Mouse (Mus musculus) small intestine, adult 2 months (tissue): ENCODE measurements around the gene Ptprm. TPM values are rescaled to one million over a fixed set of nuclear protein-coding genes. Genes with fewer than 3 reads are reported as not detected.

ENCODE experiments used
- H3K27ac ChIP-seq: fragments of 200-500 bp; 2 replicates; pipeline ENCODE4 v1.5.1; 2012; ENCODE audit warnings: low read depth, low read length, control low read depth, inconsistent platforms; ENCODE audit not compliant: insufficient read depth
- H3K27me3 ChIP-seq: fragments of 200-500 bp; 2 replicates; pipeline ENCODE4 v1.6.1; 2012; ENCODE audit warnings: mild to moderate bottlenecking, moderate library complexity, low read length, inconsistent platforms; ENCODE audit not compliant: control insufficient read depth, insufficient read depth
- H3K36me3 ChIP-seq: fragments of 200-500 bp; 2 replicates; pipeline ENCODE4 v1.6.1; 2012; ENCODE audit warnings: mild to moderate bottlenecking, low read length, control low read depth, inconsistent platforms; ENCODE audit not compliant: control insufficient read depth, insufficient read depth
- H3K4me1 ChIP-seq: fragments of 200-500 bp; 2 replicates; pipeline ENCODE4 v1.6.1; 2012; ENCODE audit warnings: low read length, inconsistent platforms, mixed read lengths; ENCODE audit not compliant: control insufficient read depth, insufficient read depth, insufficient read length
- H3K4me3 ChIP-seq: fragments of 200-500 bp; 2 replicates; pipeline ENCODE4 v1.5.1; 2012; ENCODE audit warnings: low read depth, mild to moderate bottlenecking, control low read depth, inconsistent platforms, low read length, moderate library complexity
- CTCF ChIP-seq: fragments of 200-500 bp; IDR thresholded peaks from 2 replicates; pipeline ENCODE4 v1.5.1; 2012; ENCODE audit warnings: low read depth, mild to moderate bottlenecking, control low read depth, inconsistent platforms, low read length, moderate library complexity, mixed read lengths; ENCODE audit not compliant: insufficient replicate concordance, insufficient read length; ENCODE audit errors: extremely low read depth
- POLR2A ChIP-seq: fragments of 200-500 bp; IDR thresholded peaks from 2 replicates; pipeline ENCODE4 v1.6.1; 2012; ENCODE audit warnings: low read depth, mild to moderate bottlenecking, control low read depth, inconsistent platforms, low read length, moderate library complexity
- WGBS: fragments of 180-500 bp; shearing (Covaris S2); methylation state at CpG from one replicate; pipeline ENCODE4 v1.1.7; 2018; 5-methylcytosine and 5-hydroxymethylcytosine counted together
- polyA plus RNA-seq: library from polyadenylated mRNA; depleted of rRNA; stranded (reverse); fragments of >200 nt; gene quantifications from 2 replicates; pipeline ENCODE4 v1.2.3, GENCODE M21; 2012

The Ptprm gene
- polyA plus RNA-seq, 1 experiment = 3.8 TPM

GRCm38 (mm10) chr17:67323777-67324498 lies 30.3 kb downstream of the Ptprm start:
- Histone ChIP-seq H3K27me3 (no peaks in the 10 kb centered on the region), H3K4me1 (peaks cover 2% of the 10 kb centered on the region; the same call in 1 of the 2 replicates), H3K27ac (no peak overlapping the region), H3K36me3 (no peaks in the 10 kb centered on the region), H3K4me3 (no peak overlapping the region)
- 41% methylated on average over 11 of the region's 11 CpGs for WGBS
- TF ChIP-seq POLR2A = no peak
- no peak for TF ChIP-seq CTCF

- no peaks in the 10 kb centered on the region for H3K27me3 ChIP-seq
- H3K27ac ChIP-seq = no peak overlapping the region
- no peak overlapping the region for H3K4me3 ChIP-seq
- H3K36me3 ChIP-seq = no peaks in the 10 kb centered on the region
- no peaks in the 10 kb centered on the region; the same call in 1 of the 2 replicates for H3K4me1 ChIP-seq
- WGBS = 58% methylated on average over 4 of the region's 4 CpGs
- no peak for TF ChIP-seq POLR2A
- TF ChIP-seq CTCF = no peak
These were observed 39.6 kb downstream of the Ptprm start for GRCm38 (mm10) chr17:67314491-67315205.

- TF ChIP-seq CTCF (no peak), POLR2A (no peak)
- Histone ChIP-seq H3K36me3 (no peaks in the 10 kb centered on the region), H3K27ac (no peak overlapping the region), H3K4me1 (peaks cover 5% of the 10 kb centered on the region; the same call in 1 of the 2 replicates), H3K27me3 (no peaks in the 10 kb centered on the region), H3K4me3 (no peak overlapping the region)
- WGBS = 89% methylated on average over 3 of the region's 3 CpGs
These were observed 45.8 kb downstream of the Ptprm start for GRCm38 (mm10) chr17:67308421-67308820.

- 84% methylated on average over 10 of the region's 10 CpGs for WGBS
- no peaks in the 10 kb centered on the region for H3K27me3 ChIP-seq
- H3K36me3 ChIP-seq = no peaks in the 10 kb centered on the region
- no peak for TF ChIP-seq CTCF
- TF ChIP-seq POLR2A = no peak
- H3K4me3 ChIP-seq = no peak overlapping the region
- H3K27ac ChIP-seq = no peak overlapping the region
- peaks cover 5% of the 10 kb centered on the region for H3K4me1 ChIP-seq
These were observed 48.0 kb downstream of the Ptprm start for GRCm38 (mm10) chr17:67306066-67306845.

GRCm38 (mm10) chr17:67304831-67305230 lies 49.4 kb downstream of the Ptprm start:
- no peak overlapping the region for H3K27ac ChIP-seq
- H3K36me3 ChIP-seq = no peaks in the 10 kb centered on the region
- WGBS = 19% methylated on average over 3 of the region's 3 CpGs
- peaks cover 5% of the 10 kb centered on the region for H3K4me1 ChIP-seq
- no peak for TF ChIP-seq CTCF
- TF ChIP-seq POLR2A = no peak
- H3K4me3 ChIP-seq = no peak overlapping the region
- H3K27me3 ChIP-seq = no peaks in the 10 kb centered on the region

- no peaks in the 10 kb centered on the region for H3K36me3 ChIP-seq
- H3K4me1 ChIP-seq = peaks cover 5% of the 10 kb centered on the region
- no peaks in the 10 kb centered on the region for H3K27me3 ChIP-seq
- TF ChIP-seq CTCF (no peak), POLR2A (no peak)
- H3K27ac ChIP-seq = no peak overlapping the region
- 30% methylated on average over 18 of the region's 18 CpGs for WGBS
- peak overlapping the region; percentile 0; the same call in 1 of the 2 replicates for H3K4me3 ChIP-seq
These were observed 50.7 kb downstream of the Ptprm start for GRCm38 (mm10) chr17:67303326-67304099.
